Mouse (Mus musculus) frontal cortex, adult (tissue): Measurements from ENCODE around the gene Itsn2.
"Not testable (repeated sequence)": the region's sequence is repeated elsewhere in the genome, so short reads cannot be mapped to it uniquely, and the experiment has no call there.

Source experiments
- ATAC-seq: cut with Nextera tagmentation; 2 replicates; pipeline ENCODE4 v1.9.2; 2017; ENCODE audit warnings: mild to moderate bottlenecking, moderate library complexity, mixed read lengths; ENCODE audit not compliant: low TSS enrichment

Itsn2 gene

GRCm38 (mm10) chr12:4592541-4593165, at the start of gene Itsn2, which contains the start of gene Gm3625:
Itsn2 (plus strand) TSS chr12:4592638.
Gm3625 (minus strand) TSS chr12:4592927.
- ATAC-seq, result peak; percentile 85

DNA sequence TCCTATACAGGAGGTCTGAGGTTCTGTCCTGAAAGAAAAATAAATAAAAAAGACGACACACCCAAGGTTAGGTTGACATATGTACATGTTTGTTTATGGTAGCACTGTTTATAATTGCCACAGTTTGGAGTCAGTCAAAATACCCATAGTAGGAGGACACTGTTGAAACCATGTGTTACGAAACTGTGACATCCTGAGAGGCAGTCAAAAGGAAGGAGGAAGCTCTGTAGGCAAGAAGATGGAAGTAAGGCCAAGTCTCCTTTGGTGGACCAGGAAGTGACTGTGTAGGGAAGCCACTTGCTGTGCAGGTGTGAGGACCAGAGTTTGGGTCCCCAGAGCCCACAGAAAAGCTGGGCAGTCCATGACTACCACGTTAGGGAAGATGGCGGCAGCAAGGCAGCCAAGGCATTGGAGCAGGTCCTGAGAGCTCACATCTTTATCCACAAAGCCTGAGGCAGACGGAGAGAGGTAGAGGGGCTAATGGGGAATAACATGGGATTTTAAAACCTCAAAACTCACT, 48.0 kb upstream of the Itsn2 start:
- no peak for ATAC-seq

GRCm38 (mm10) chr12:4545425-4545824, 47.0 kb upstream of the Itsn2 start:
- ATAC-seq, result no peak

DNA sequence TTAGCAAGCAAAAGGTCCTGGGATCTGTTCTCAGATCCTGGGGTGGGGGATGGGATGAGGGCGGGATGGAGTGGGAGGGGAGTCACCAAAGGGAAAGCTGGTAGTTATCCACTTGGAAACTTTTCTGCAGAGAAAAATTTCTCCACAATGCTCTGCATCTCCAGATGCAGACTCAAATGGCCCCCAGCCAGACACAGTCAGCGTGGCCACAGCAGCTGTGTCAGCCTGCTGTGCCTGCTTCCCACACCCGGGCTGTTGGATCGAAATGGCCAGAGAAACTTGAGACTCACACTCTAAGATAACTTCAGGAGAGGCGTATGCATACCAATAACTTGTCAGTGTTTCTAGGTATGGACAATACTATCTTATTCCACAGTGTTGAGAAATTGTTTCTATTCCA, 45.9 kb upstream of the Itsn2 start:
- ATAC-seq, result no peak

DNA sequence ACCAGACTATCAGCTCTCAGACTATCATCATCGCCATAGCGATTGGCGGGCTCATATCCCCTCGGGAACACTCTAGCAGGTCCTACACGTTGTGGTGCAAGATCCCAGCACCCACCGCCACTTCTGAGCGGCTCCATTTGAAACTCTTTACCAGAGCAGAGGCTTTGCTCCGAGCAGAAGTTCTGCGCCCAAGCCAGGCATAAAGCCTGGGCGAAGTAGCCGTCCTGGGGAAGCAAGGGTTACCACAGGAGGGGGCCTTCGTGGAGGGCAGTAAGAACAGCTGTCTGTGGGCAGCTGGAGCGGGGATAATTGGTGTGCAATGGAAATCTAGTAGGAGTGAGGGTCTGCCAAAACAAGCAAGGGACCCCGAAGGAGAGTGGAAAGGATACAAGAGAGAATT, 44.9 kb upstream of the Itsn2 start:
- ATAC-seq, result no peak

- ATAC-seq, result peak; percentile 88
These were observed 44.1 kb upstream of the Itsn2 start for GRCm38 (mm10) chr12:4548053-4549013.

GRCm38 (mm10) chr12:4553704-4554103, 38.7 kb upstream of the Itsn2 start:
- not testable (repeated sequence) for ATAC-seq

DNA sequence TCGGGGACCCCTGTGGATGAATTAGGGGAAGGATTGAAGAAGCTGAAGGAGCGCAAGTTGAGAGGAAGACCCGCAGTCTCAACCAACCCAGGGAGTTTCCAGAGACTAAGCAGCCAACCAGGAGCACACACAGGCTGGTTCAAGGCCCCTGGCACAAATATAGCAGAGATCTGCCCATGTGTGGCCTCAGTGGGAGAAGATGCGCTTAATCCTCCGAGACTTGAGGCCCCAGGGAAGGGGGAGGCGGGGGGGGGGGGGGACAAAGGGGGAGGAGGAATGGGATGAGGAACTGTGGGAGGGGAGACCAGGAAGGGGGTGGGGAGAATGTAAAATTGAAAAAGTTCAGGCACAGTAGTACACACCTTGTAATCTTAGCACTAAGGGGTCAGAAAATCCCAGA, 37.0 kb upstream of the Itsn2 start:
- no peak for ATAC-seq

DNA sequence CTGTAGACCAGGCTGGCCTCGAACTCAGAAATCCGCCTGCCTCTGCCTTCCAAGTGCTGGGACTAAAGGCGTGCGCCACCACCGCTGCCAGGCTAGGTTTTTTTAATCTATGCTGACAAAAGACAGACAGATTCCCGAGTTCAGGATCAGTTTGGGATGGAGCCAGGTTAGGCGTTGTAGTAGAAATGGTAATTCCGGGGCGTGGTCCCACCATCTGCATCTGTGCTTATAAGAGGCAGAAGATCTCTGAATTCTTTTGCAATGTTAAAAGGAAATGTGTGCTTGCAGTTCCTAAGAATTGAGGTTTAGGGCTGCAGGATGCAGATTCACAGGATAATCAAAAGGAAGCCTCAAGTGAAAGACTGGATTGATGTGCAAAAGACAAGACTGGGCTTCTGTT, 35.5 kb upstream of the Itsn2 start:
- no peak for ATAC-seq

GRCm38 (mm10) chr12:4557436-4557835, 35.0 kb upstream of the Itsn2 start:
- ATAC-seq, result no peak

DNA sequence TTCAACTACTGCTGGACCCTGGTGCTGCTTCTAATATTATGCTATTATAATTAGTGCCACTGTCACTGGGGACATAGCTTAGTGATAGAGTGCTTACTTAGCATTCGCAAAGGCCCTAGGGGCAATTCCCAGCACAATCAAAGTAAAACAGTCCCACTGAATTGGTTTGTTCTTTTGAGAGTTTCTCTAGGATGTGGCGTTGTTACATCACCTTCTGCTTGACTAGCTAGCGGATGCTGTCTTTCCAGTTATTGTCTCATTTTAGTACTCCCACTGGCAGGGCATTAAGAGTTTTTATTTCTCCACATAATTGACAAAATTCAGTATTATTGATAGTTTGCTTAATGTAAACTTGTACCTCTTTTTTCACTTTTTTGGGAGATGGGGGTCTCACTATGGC, 34.4 kb upstream of the Itsn2 start:
- no peak for ATAC-seq

- ATAC-seq, result no peak
These were observed 33.8 kb upstream of the Itsn2 start for GRCm38 (mm10) chr12:4558475-4559279.

- ATAC-seq, result peak; percentile 65; the same call in 1 of the 2 replicates
These were observed 20.6 kb upstream of the Itsn2 start for GRCm38 (mm10) chr12:4571864-4572263.

DNA sequence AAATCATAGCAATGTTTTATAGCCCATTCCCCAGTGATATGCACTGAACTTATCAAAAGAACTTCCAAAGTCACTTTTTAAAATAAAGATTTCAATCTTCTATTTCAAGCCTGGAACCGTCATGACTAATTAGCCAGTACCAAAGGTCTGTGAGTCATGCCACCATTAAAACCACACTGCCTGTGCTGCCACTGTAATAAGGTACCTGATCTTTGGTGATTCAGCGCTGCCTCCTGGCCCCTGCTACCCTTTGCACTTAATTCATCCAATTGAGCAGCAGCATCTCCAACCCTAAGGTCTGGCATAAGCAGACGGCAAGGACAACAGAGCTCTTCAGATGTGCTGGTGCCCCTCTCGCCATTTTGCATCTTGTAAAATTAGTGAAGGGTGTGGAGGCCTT, 18.4 kb upstream of the Itsn2 start:
- ATAC-seq, result no peak

- ATAC-seq, result no peak
These were observed 10.1 kb upstream of the Itsn2 start for GRCm38 (mm10) chr12:4582326-4582725.

- no peak for ATAC-seq
These were observed 4.6 kb upstream of the Itsn2 start for GRCm38 (mm10) chr12:4587846-4588245.

DNA sequence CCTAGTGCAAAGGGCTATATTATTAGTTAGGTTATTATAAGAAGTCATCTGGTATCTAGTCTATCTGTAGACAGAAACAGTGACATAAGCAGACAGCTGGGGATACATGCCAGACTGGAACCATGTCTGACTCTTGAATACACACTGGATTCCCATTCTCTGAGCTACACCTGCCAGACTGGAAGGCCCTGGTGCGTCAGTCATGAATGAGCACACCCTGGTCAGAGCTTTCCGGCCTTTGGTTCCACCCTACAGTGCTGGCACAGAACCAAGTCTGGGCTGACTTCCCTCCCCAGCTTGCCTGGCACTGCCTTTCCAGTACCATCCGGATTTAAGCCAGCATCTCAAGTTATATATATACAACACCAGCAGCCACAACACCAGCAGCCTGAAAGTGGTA, 3.8 kb upstream of the Itsn2 start:
- ATAC-seq, result no peak

DNA sequence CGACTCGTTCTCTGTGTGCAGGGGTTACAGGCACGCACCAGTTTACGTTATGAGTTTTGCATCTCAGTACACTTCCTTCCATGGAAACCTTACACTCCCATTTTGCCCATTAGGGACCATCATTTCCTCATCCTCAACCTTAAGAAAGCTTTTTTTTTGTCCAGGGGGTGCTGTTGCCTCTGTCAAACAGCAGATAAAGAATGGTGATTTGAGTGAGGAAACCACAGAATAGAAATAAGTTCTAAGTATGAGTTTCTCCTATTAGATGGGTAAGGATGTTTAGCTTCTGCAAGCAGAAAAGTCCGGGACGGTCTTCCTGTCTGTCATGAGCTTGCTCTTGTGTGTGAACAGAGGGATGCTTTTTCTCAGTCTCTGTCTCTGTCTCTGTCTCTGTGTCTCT, 413 bp upstream of the Itsn2 start:
- ATAC-seq, result no peak

DNA sequence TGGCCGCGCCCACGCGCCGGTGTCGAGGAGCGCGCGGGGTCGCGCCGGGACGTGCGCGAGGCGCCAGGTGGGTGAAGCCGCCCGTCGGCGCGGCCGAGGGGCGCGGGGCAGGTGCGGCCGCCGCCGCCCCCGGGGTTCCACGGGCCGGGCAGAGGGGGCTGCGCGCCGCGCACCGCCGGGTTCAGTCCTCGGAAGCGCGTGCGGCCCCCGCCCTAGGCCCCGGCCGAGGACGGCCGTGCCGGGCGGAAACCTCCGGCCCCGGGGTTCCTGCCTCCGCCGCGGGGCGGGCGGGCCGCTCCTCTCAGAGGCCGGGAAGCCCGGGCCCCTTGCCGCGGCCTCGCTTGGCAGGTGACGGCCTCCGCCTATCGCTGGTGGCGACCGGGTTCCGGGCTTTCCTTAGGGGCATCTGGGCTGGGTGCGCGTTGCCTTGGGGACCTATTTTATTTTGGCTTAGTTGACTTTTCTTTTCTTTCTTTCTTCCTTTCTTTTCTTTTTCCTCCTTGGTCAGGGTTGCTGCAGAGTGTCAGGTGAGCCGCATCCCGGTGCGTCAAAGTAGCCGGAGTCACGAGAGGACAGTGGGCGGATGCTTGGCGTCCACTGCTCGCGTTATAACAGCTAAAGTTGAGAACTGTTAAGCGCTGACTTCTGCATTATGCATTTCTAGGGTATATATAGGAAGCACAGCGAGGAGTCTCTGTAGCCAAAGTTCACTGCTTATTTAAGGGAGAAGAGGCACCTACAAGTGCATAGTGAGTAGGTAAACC, 910 bp downstream of the Itsn2 start:
- peak; percentile 47 for ATAC-seq

- no peak for ATAC-seq
These were observed 1.5 kb downstream of the Itsn2 start for GRCm38 (mm10) chr12:4593930-4594391.

DNA sequence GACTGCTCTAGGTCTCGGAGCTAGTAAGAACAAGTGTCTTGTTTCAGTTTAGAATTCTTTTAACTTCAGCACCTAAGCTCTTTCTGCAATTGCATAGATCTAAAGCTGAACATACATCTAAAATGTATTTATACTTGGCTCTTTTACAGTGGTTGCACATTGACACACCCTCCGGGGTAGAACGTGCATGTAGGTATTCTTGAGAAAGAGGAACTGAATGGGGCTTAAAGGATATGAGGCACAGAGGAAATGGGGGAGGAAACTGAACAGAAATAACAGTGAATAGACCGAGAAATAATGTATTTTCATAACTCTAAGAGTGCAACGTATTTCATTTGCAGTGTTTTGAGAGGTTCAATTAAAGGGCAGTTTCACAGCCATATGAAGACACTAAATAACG, 2.6 kb downstream of the Itsn2 start:
- no peak for ATAC-seq
